Comparison of ENCODE assay signal across 28 mouse cellular contexts in genomic region chr7:30891746-30892145, GRCm38 (mm10). TPM values are rescaled to one million over a fixed set of nuclear protein-coding genes. Genes with fewer than 3 reads are reported as not detected.
A peak's percentile ranks its signal among the peaks of the same experiment; 100 is the strongest.
DNase-seq lines count a peak whose midpoint lies in the region; ATAC-seq and TF ChIP-seq lines count a peak whose summit lies in the region.
"Had no signal": no experiment of that assay in that cellular context is flagged by ENCODE, and none has a peak within 500 bp of the region (broad histone marks: within the 10 kb centered on the region; RNA-seq: fewer than 3 reads in every experiment).

No protein-coding gene starts in this region.

- H3K9me3 ChIP-seq in stomach, postnatal 0 days (ENCODE audit: control insufficient read depth, low read length): no peaks in the 10 kb centered on the region
- no peaks in the 10 kb centered on the region for H3K9me3 ChIP-seq in limb, embryonic 10.5 days (replicated peaks)
- H3K9me3 ChIP-seq: embryonic facial prominence, embryonic 12.5 days; embryonic facial prominence, embryonic 15.5 days; heart, embryonic 12.5 days; heart, embryonic 15.5 days; hindbrain, embryonic 10.5 days; hindbrain, embryonic 13.5 days had no signal

- peak overlapping the region; percentile 94 for H3K27ac ChIP-seq in spleen, adult 2 months (ENCODE audit: insufficient read depth, low read length)
- H3K27ac ChIP-seq in bone marrow, adult 2 months (ENCODE audit: control insufficient read depth, insufficient read depth, low read depth, low read length, poor library complexity): peak overlapping the region; percentile 63
- H3K27ac ChIP-seq in stomach, postnatal 0 days (replicated peaks): no peak overlapping the region
- H3K27ac ChIP-seq in limb, embryonic 10.5 days: no peak overlapping the region
- H3K27ac ChIP-seq: embryonic facial prominence, embryonic 12.5 days; embryonic facial prominence, embryonic 15.5 days; heart, embryonic 15.5 days; hindbrain, embryonic 13.5 days had no signal

- H3K4me2 ChIP-seq in stomach, postnatal 0 days (replicated peaks; ENCODE audit: low read depth): no peak overlapping the region
- H3K4me2 ChIP-seq: embryonic facial prominence, embryonic 12.5 days; embryonic facial prominence, embryonic 15.5 days; heart, embryonic 12.5 days; heart, embryonic 15.5 days; hindbrain, embryonic 13.5 days had no signal

- ATAC-seq in stomach, postnatal 0 days (ENCODE audit: low FRiP score, low TSS enrichment): peak; percentile 38; the same call in 1 of the 2 replicates
- ATAC-seq in frontal cortex, adult (ENCODE audit: low TSS enrichment): no peak
- ATAC-seq: activated CD4-positive, CD25-positive, alpha-beta regulatory T cell, adult 4 months; forebrain, embryonic 14.5 days; forebrain, postnatal 0 days; hindbrain, embryonic 16.5 days had no signal

- peaks cover 59% of the 10 kb centered on the region for H3K4me1 ChIP-seq in spleen, adult 2 months (ENCODE audit: control insufficient read depth, insufficient read depth, insufficient read length)
- H3K4me1 ChIP-seq in bone marrow, adult 2 months (ENCODE audit: control insufficient read depth, insufficient read depth, low read length): peaks cover 6% of the 10 kb centered on the region; the same call in 1 of the 2 replicates
- no peaks in the 10 kb centered on the region for H3K4me1 ChIP-seq in stomach, postnatal 0 days (replicated peaks; ENCODE audit: control insufficient read depth, insufficient read depth)
- H3K4me1 ChIP-seq in limb, embryonic 10.5 days: 0 out of 2 replicates have a peak, but pooled peaks cover 6% of the 10 kb centered on the region
- H3K4me1 ChIP-seq: embryonic facial prominence, embryonic 12.5 days; heart, embryonic 12.5 days had no signal

- H3K27me3 ChIP-seq in spleen, adult 2 months (ENCODE audit: control insufficient read depth, insufficient read depth, low read length): no peaks in the 10 kb centered on the region
- no peaks in the 10 kb centered on the region for H3K27me3 ChIP-seq in stomach, postnatal 0 days (ENCODE audit: control insufficient read depth, insufficient read depth, low read length)
- H3K27me3 ChIP-seq in limb, embryonic 10.5 days (ENCODE audit: low read depth, poor library complexity, severe bottlenecking): no peaks in the 10 kb centered on the region
- H3K27me3 ChIP-seq: embryonic facial prominence, embryonic 12.5 days; embryonic facial prominence, embryonic 15.5 days; heart, embryonic 15.5 days; hindbrain, embryonic 13.5 days had no signal

- TF ChIP-seq EP300 in stomach, postnatal 0 days (optimal IDR thresholded peaks at IDR 0.05): no peak

- no peak for TF ChIP-seq POLR2A in spleen, adult 2 months (IDR thresholded peaks at IDR 0.05; ENCODE audit: low read depth, low read length)
- TF ChIP-seq POLR2A in bone marrow, adult 2 months (IDR thresholded peaks at IDR 0.05; ENCODE audit: borderline replicate concordance, control insufficient read depth, low read depth, low read length): no peak

- DNase-seq in spleen, adult 2 months (ENCODE audit: low read depth in 1 of 2, low spot score in 2 of 2): no peak
- DNase-seq in spleen, postnatal 4 days (ENCODE audit: low spot score in 2 of 2): no peak
- peak; percentile 46 for DNase-seq in A20 (ENCODE audit: low read depth, low spot score)
- no peak for DNase-seq in stomach, postnatal 0 days (ENCODE audit: low spot score)
- DNase-seq in limb, embryonic 10.5 days (ENCODE audit: low spot score): no peak
- DNase-seq: adrenal gland, adult 8-10 months; adrenal gland, postnatal 25 days; cerebellum, adult 2 months; cerebellum, adult 9-11 months; cerebellum, postnatal 25 days; forebrain, postnatal 0 days; gastrocnemius, postnatal 25 days; heart, adult 18-20 months; heart, postnatal 10 days; heart, postnatal 36 days had no signal

- 66% methylated on average over 9 of the region's 9 CpGs for WGBS in spleen, adult 2 months
- 75% methylated on average over 9 of the region's 9 CpGs for WGBS in bone marrow, adult 2 months
- 79% methylated on average over 9 of the region's 9 CpGs for WGBS in stomach, postnatal 0 days
- 90% methylated on average over 9 of the region's 9 CpGs for WGBS in limb, embryonic 10.5 days

- no peak overlapping the region for H3K9ac ChIP-seq in stomach, postnatal 0 days (ENCODE audit: low read length)
- H3K9ac ChIP-seq: embryonic facial prominence, embryonic 12.5 days; embryonic facial prominence, embryonic 15.5 days; forebrain, postnatal 0 days; heart, embryonic 12.5 days; heart, embryonic 15.5 days; hindbrain, embryonic 13.5 days had no signal

- no peaks in the 10 kb centered on the region for H3K36me3 ChIP-seq in spleen, adult 2 months (ENCODE audit: control insufficient read depth, insufficient read depth, low read length)
- H3K36me3 ChIP-seq in stomach, postnatal 0 days (ENCODE audit: control insufficient read depth, insufficient read depth, low read length): no peaks in the 10 kb centered on the region
- H3K36me3 ChIP-seq in limb, embryonic 10.5 days: no peaks in the 10 kb centered on the region
- H3K36me3 ChIP-seq: embryonic facial prominence, embryonic 12.5 days; embryonic facial prominence, embryonic 15.5 days; heart, embryonic 12.5 days; heart, embryonic 15.5 days; hindbrain, embryonic 10.5 days; hindbrain, embryonic 13.5 days had no signal

- no peak for TF ChIP-seq CTCF in spleen, adult 2 months (IDR thresholded peaks at IDR 0.05; ENCODE audit: extremely low read depth, insufficient read depth, insufficient read length, insufficient replicate concordance)
- no peak for TF ChIP-seq CTCF in bone marrow, adult 2 months (IDR thresholded peaks at IDR 0.05; ENCODE audit: control insufficient read depth, insufficient read depth, low read length)
- no peak for TF ChIP-seq CTCF in stomach, postnatal 0 days (IDR thresholded peaks at IDR 0.05; ENCODE audit: low read depth)

- H3K4me3 ChIP-seq in spleen, adult 2 months (ENCODE audit: extremely low read depth, insufficient read depth, insufficient read length): no peak overlapping the region
- H3K4me3 ChIP-seq in bone marrow, adult 2 months (replicated peaks; ENCODE audit: control insufficient read depth, low read depth, low read length): no peak overlapping the region
- H3K4me3 ChIP-seq in stomach, postnatal 0 days (ENCODE audit: low read depth, low read length): no peak overlapping the region
- no peak overlapping the region for H3K4me3 ChIP-seq in limb, embryonic 10.5 days
- H3K4me3 ChIP-seq: embryonic facial prominence, embryonic 12.5 days; embryonic facial prominence, embryonic 15.5 days; heart, embryonic 12.5 days; heart, embryonic 15.5 days; hindbrain, embryonic 10.5 days; hindbrain, embryonic 13.5 days had no signal

RNA-seq across cellular contexts. Expression of gene Cd22, which starts 11.6 kb away (rescaled TPM):
- polyA plus RNA-seq in spleen, adult 2 months (2012; rRNA removed): 269 and 316 TPM in 2 replicates
- 24.0 and 59.4 TPM in 2 replicates for polyA plus RNA-seq in bone marrow, adult 2 months (2011; ENCODE audit: insufficient read depth, insufficient read length, low replicate concordance, missing spikeins)
- 0.05 and 0.07 TPM in 2 replicates for polyA plus RNA-seq in stomach, postnatal 0 days (2015; fragmentation: Nextera tagmentation; extraction: Ambion mirVana)
- polyA plus RNA-seq in limb, embryonic 10.5 days (2016; fragmentation: Nextera tagmentation; extraction: Ambion mirVana): 0.59 TPM in 1 of 2 replicates, not detected in the other
- polyA plus RNA-seq: forebrain, embryonic 11.5 days; forebrain, embryonic 14.5 days; forebrain, postnatal 0 days; heart, embryonic 12.5 days; heart, embryonic 15.5 days; hindbrain, embryonic 10.5 days; hindbrain, embryonic 13.5 days; hindbrain, embryonic 16.5 days had no signal

RNA-seq across cellular contexts. Expression of gene Mag, which starts 22.9 kb away (rescaled TPM):
- polyA plus RNA-seq in spleen, adult 2 months (2012; rRNA removed): 3.5 TPM in 2 replicates
- 1.1 and 7.2 TPM in 2 replicates for polyA plus RNA-seq in bone marrow, adult 2 months (2011; ENCODE audit: insufficient read depth, insufficient read length, low replicate concordance, missing spikeins)
- 0.33 and 0.36 TPM in 2 replicates for polyA plus RNA-seq in stomach, postnatal 0 days (2015; fragmentation: Nextera tagmentation; extraction: Ambion mirVana)
- 0.21 TPM in 1 of 2 replicates, not detected in the other for polyA plus RNA-seq in limb, embryonic 10.5 days (2016; fragmentation: Nextera tagmentation; extraction: Ambion mirVana)
- polyA plus RNA-seq: activated CD4-positive, CD25-positive, alpha-beta regulatory T cell, adult 4 months; heart, embryonic 12.5 days had no signal

RNA-seq across cellular contexts. Expression of gene Ffar1, which starts 30.4 kb away (rescaled TPM):
- polyA plus RNA-seq in spleen, adult 2 months (2012; rRNA removed): 17.0 and 20.1 TPM in 2 replicates
- 2.1 and 4.9 TPM in 2 replicates for polyA plus RNA-seq in bone marrow, adult 2 months (2011; ENCODE audit: insufficient read depth, insufficient read length, low replicate concordance, missing spikeins)
- polyA plus RNA-seq in stomach, postnatal 0 days (2015; fragmentation: Nextera tagmentation; extraction: Ambion mirVana): 0.04 and 0.06 TPM in 2 replicates
- polyA plus RNA-seq in limb, embryonic 10.5 days (2016; fragmentation: Nextera tagmentation; extraction: Ambion mirVana): not detected in 2 replicates
- polyA plus RNA-seq: cerebellum, adult 2 months; embryonic facial prominence, embryonic 12.5 days; embryonic facial prominence, embryonic 15.5 days; forebrain, embryonic 11.5 days; forebrain, embryonic 14.5 days; forebrain, postnatal 0 days; heart, embryonic 12.5 days; heart, embryonic 15.5 days; hindbrain, embryonic 10.5 days; hindbrain, embryonic 13.5 days; hindbrain, embryonic 16.5 days had no signal

RNA-seq across cellular contexts. Expression of gene Hamp2, which starts 32.7 kb away (rescaled TPM):
- polyA plus RNA-seq in spleen, adult 2 months (2012; rRNA removed): 15.6 and 18.2 TPM in 2 replicates
- polyA plus RNA-seq in bone marrow, adult 2 months (2011; ENCODE audit: insufficient read depth, insufficient read length, low replicate concordance, missing spikeins): not detected in 2 replicates
- polyA plus RNA-seq in stomach, postnatal 0 days (2015; fragmentation: Nextera tagmentation; extraction: Ambion mirVana): 0.52 and 0.54 TPM in 2 replicates
- not detected in 2 replicates for polyA plus RNA-seq in limb, embryonic 10.5 days (2016; fragmentation: Nextera tagmentation; extraction: Ambion mirVana)
- polyA plus RNA-seq: activated CD4-positive, CD25-positive, alpha-beta regulatory T cell, adult 4 months; cerebellum, adult 2 months; embryonic facial prominence, embryonic 12.5 days; embryonic facial prominence, embryonic 15.5 days; forebrain, embryonic 11.5 days; forebrain, embryonic 14.5 days; forebrain, postnatal 0 days; heart, embryonic 12.5 days; heart, embryonic 15.5 days; hindbrain, embryonic 10.5 days; hindbrain, embryonic 13.5 days had no signal

RNA-seq across cellular contexts. Expression of gene Ffar3, which starts 35.8 kb away (rescaled TPM):
- 0.59 and 0.84 TPM in 2 replicates for polyA plus RNA-seq in spleen, adult 2 months (2012; rRNA removed)
- not detected in 2 replicates for polyA plus RNA-seq in bone marrow, adult 2 months (2011; ENCODE audit: insufficient read depth, insufficient read length, low replicate concordance, missing spikeins)
- 0.22 and 0.30 TPM in 2 replicates for polyA plus RNA-seq in stomach, postnatal 0 days (2015; fragmentation: Nextera tagmentation; extraction: Ambion mirVana)
- not detected in 2 replicates for polyA plus RNA-seq in limb, embryonic 10.5 days (2016; fragmentation: Nextera tagmentation; extraction: Ambion mirVana)
- polyA plus RNA-seq: activated CD4-positive, CD25-positive, alpha-beta regulatory T cell, adult 4 months; cerebellum, adult 2 months; embryonic facial prominence, embryonic 15.5 days; forebrain, embryonic 11.5 days; forebrain, embryonic 14.5 days; forebrain, postnatal 0 days; gonadal fat pad, adult 2 months; heart, embryonic 12.5 days; heart, embryonic 15.5 days; hindbrain, embryonic 10.5 days had no signal

Comparison
In these comparisons a context has a peak if more than half of its experiments do, and no peak if none do; other contexts are left out.
1. H3K27ac ChIP-seq: peak in spleen, adult 2 months (single experiment) and bone marrow, adult 2 months (single experiment); none in stomach, postnatal 0 days (single experiment) and limb, embryonic 10.5 days (single experiment).
2. RNA of gene Cd22, which starts 11.6 kb away (polyA plus RNA-seq): 269 to 316 TPM in spleen, adult 2 months and 24.0 to 59.4 TPM in bone marrow, adult 2 months; 0.05 to 0.07 TPM in stomach, postnatal 0 days and 0.59 TPM in limb, embryonic 10.5 days; every median in the first group is over 10 times any median in the second.